In the genomic region with DNA sequence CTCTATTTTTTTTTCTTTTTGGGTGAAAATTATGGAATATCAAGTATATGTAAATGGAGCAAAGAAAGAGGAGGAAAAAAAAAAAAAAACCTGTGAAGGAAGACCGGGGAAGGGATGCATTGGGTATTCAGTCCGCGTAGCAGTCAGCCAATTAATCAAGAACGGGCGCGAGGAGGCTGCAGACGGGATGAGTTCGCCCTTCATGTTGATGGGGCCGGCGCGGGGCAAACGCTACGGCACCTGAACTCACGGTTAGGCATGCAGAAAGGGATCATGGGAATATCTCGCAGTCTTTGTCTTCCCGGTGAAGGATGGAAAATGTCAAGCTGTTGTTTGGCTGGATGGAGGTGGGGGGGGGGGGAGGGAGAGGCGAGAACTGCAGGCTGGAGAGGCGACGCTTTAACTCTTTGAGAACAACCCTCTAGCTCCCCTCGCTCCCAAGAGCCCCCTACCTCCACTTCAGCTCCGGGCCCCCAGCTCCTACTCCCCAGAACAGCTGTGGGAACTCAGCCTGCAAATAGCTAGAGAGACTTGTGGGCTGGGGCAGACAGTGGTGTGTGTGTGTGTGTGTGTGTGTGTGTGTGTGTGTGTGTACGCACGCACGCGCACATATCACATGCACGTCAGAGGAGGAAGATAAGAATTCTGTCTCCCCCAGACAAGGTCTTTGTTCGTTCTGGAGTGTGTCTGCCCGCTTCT, we compare ENCODE assay signal across 10 mouse cellular contexts.
DNase-seq lines count a peak whose midpoint lies in the region; ATAC-seq and TF ChIP-seq lines count a peak whose summit lies in the region.
"Had no signal": no experiment of that assay in that cellular context is flagged by ENCODE, and none has a peak within 500 bp of the region (broad histone marks: within the 10 kb centered on the region; RNA-seq: fewer than 3 reads in every experiment).

No protein-coding gene starts in this region.

- 24% methylated on average over 28 of the region's 28 CpGs for WGBS in intestine, embryonic 14.5 days
- WGBS in intestine, postnatal 0 days, result 41% methylated on average over 26 of the region's 28 CpGs
- WGBS in forebrain, embryonic 15.5 days, result 12% methylated on average over 28 of the region's 28 CpGs
- 10% methylated on average over 27 of the region's 28 CpGs for WGBS in midbrain, embryonic 15.5 days

- H3K9ac ChIP-seq in intestine, embryonic 14.5 days (ENCODE audit: low read length), result no peak overlapping the region
- H3K9ac ChIP-seq in intestine, postnatal 0 days (ENCODE audit: low read depth, low read length), result no peak overlapping the region
- H3K9ac ChIP-seq in forebrain, embryonic 15.5 days (replicated peaks), result peak overlapping the region; percentile 43
- H3K9ac ChIP-seq in midbrain, embryonic 15.5 days, result peak overlapping the region; percentile 32; the same call in 1 of the 2 replicates

- H3K4me2 ChIP-seq in intestine, embryonic 14.5 days (ENCODE audit: low read length), result peak overlapping the region; percentile 28
- no peak overlapping the region; the same call in 1 of the 2 replicates for H3K4me2 ChIP-seq in intestine, postnatal 0 days (replicated peaks; ENCODE audit: low read depth)
- H3K4me2 ChIP-seq in forebrain, embryonic 15.5 days (replicated peaks), result peak overlapping the region; percentile 44
- H3K4me2 ChIP-seq in midbrain, embryonic 15.5 days, result peak overlapping the region; percentile 51

- no peak for TF ChIP-seq POLR2A in brain, embryonic 14.5 days (IDR thresholded peaks at IDR 0.05; ENCODE audit: borderline replicate concordance, extremely low read depth, insufficient read depth, insufficient read length, poor library complexity, severe bottlenecking)

- no peaks in the 10 kb centered on the region for H3K36me3 ChIP-seq in intestine, embryonic 14.5 days (ENCODE audit: control insufficient read depth, insufficient read depth, low read length)
- no peaks in the 10 kb centered on the region for H3K36me3 ChIP-seq in intestine, postnatal 0 days (ENCODE audit: control insufficient read depth, insufficient read depth)
- no peaks in the 10 kb centered on the region for H3K36me3 ChIP-seq in forebrain, embryonic 15.5 days
- H3K36me3 ChIP-seq in midbrain, embryonic 15.5 days (replicated peaks), result no peaks in the 10 kb centered on the region

- no peaks in the 10 kb centered on the region for H3K9me3 ChIP-seq in intestine, embryonic 14.5 days (ENCODE audit: control insufficient read depth, low read length)
- H3K9me3 ChIP-seq in intestine, postnatal 0 days (ENCODE audit: control insufficient read depth), result no peaks in the 10 kb centered on the region
- H3K9me3 ChIP-seq in forebrain, embryonic 15.5 days, result no peaks in the 10 kb centered on the region
- H3K9me3 ChIP-seq in midbrain, embryonic 15.5 days, result no peaks in the 10 kb centered on the region

- no peaks in the 10 kb centered on the region for H3K27me3 ChIP-seq in intestine, embryonic 14.5 days (replicated peaks; ENCODE audit: control insufficient read depth, insufficient read depth, low read length)
- no peaks in the 10 kb centered on the region for H3K27me3 ChIP-seq in intestine, postnatal 0 days (replicated peaks; ENCODE audit: control insufficient read depth, insufficient read depth, low read length)
- H3K27me3 ChIP-seq in forebrain, embryonic 15.5 days, result no peaks in the 10 kb centered on the region
- H3K27me3 ChIP-seq in midbrain, embryonic 15.5 days (replicated peaks), result no peaks in the 10 kb centered on the region

- peaks cover 2% of the 10 kb centered on the region; the same call in 1 of the 2 replicates for H3K4me1 ChIP-seq in intestine, embryonic 14.5 days (replicated peaks; ENCODE audit: control insufficient read depth, insufficient read depth, low read length)
- H3K4me1 ChIP-seq in intestine, postnatal 0 days (replicated peaks; ENCODE audit: control insufficient read depth, insufficient read depth, low read length), result no peaks in the 10 kb centered on the region
- H3K4me1 ChIP-seq in forebrain, embryonic 15.5 days, result peaks cover 44% of the 10 kb centered on the region
- peaks cover 40% of the 10 kb centered on the region for H3K4me1 ChIP-seq in midbrain, embryonic 15.5 days

- no peak overlapping the region for H3K27ac ChIP-seq in intestine, embryonic 14.5 days (ENCODE audit: low read depth)
- H3K27ac ChIP-seq in intestine, postnatal 0 days (ENCODE audit: low read depth, low read length), result no peak overlapping the region
- peak overlapping the region; percentile 94 for H3K27ac ChIP-seq in forebrain, embryonic 15.5 days (replicated peaks)
- H3K27ac ChIP-seq in midbrain, embryonic 15.5 days, result peak overlapping the region; percentile 88
- H3K27ac ChIP-seq: heart, adult 2 months had no signal

- no peak for DNase-seq in intestine, embryonic 14.5 days (ENCODE audit: low spot score)
- DNase-seq in brain, embryonic 14.5 days (ENCODE audit: low read depth), result peak; percentile 97
- DNase-seq in frontal cortex, postnatal 25 days (ENCODE audit: low spot score in 2 of 2), result no peak
- DNase-seq in gastrocnemius, postnatal 10 days, result no peak
- DNase-seq: heart, adult 2 months; layer of hippocampus, postnatal 36 days had no signal

- no peak overlapping the region for H3K4me3 ChIP-seq in intestine, embryonic 14.5 days (ENCODE audit: low read depth, low read length)
- no peak overlapping the region for H3K4me3 ChIP-seq in intestine, postnatal 0 days (ENCODE audit: low read depth, low read length)
- H3K4me3 ChIP-seq in forebrain, embryonic 15.5 days, result peak overlapping the region; percentile 32
- H3K4me3 ChIP-seq in midbrain, embryonic 15.5 days, result peak overlapping the region; percentile 20; the same call in 1 of the 2 replicates
- H3K4me3 ChIP-seq: heart, adult 2 months had no signal

- ATAC-seq in intestine, embryonic 14.5 days (replicated peaks; ENCODE audit: low FRiP score, low TSS enrichment, low read depth), result peak; percentile 68; the same call in 1 of the 2 replicates
- ATAC-seq in intestine, postnatal 0 days, result no peak
- peak; percentile 83 for ATAC-seq in forebrain, embryonic 15.5 days (replicated peaks)
- ATAC-seq in midbrain, embryonic 15.5 days (replicated peaks), result peak; percentile 83
- no peak for ATAC-seq in granulocyte monocyte progenitor cell, adult 5-6 weeks (replicated peaks; ENCODE audit: poor library complexity, severe bottlenecking)

- no peak for TF ChIP-seq CTCF in intestine, postnatal 0 days (IDR thresholded peaks at IDR 0.05; ENCODE audit: low read depth)
- no peak for TF ChIP-seq CTCF in brain, embryonic 14.5 days (IDR thresholded peaks at IDR 0.05; ENCODE audit: borderline replicate concordance, extremely low read depth, insufficient read depth, insufficient read length)

Comparison
In these comparisons a context has a peak if more than half of its experiments do, and no peak if none do; other contexts are left out.
1. ATAC-seq: peak in intestine, embryonic 14.5 days (single experiment), forebrain, embryonic 15.5 days (single experiment) and midbrain, embryonic 15.5 days (single experiment); none in intestine, postnatal 0 days (single experiment) and granulocyte monocyte progenitor cell, adult 5-6 weeks (single experiment).
2. H3K27ac ChIP-seq: peak in forebrain, embryonic 15.5 days (single experiment) and midbrain, embryonic 15.5 days (single experiment); none in intestine, embryonic 14.5 days (single experiment) and intestine, postnatal 0 days (single experiment).
3. H3K4me3 ChIP-seq: peak in forebrain, embryonic 15.5 days (single experiment) and midbrain, embryonic 15.5 days (single experiment); none in intestine, embryonic 14.5 days (single experiment) and intestine, postnatal 0 days (single experiment).
4. H3K9ac ChIP-seq: peak in forebrain, embryonic 15.5 days (single experiment) and midbrain, embryonic 15.5 days (single experiment); none in intestine, embryonic 14.5 days (single experiment) and intestine, postnatal 0 days (single experiment).